Mouse (Mus musculus) embryonic facial prominence, embryonic 13.5 days (tissue): ENCODE data around the gene Cmbl. TPM values are rescaled to one million over a fixed set of nuclear protein-coding genes. Genes with fewer than 3 reads are reported as not detected.

Experiments used
- ATAC-seq: fragments of 200-750 bp; cut with Nextera tagmentation; 2 replicates; pipeline ENCODE4 v1.8.0; 2017; ENCODE audit warnings: low read depth; ENCODE audit not compliant: insufficient number of reproducible peaks, insufficient read depth, low FRiP score, low TSS enrichment
- H3K27ac ChIP-seq: fragments of 300-500 bp; sonication (generic); 2 replicates; pipeline ENCODE4 v1.5.1; 2015; ENCODE audit warnings: moderate library complexity, mild to moderate bottlenecking, inconsistent platforms
- H3K27me3 ChIP-seq: fragments of 300-500 bp; sonication (generic); 2 replicates; pipeline ENCODE4 v1.6.1; 2015; ENCODE audit warnings: mild to moderate bottlenecking, inconsistent platforms
- H3K36me3 ChIP-seq: fragments of 300-500 bp; sonication (generic); 2 replicates; pipeline ENCODE4 v1.6.1; 2015; ENCODE audit warnings: mild to moderate bottlenecking, inconsistent platforms
- H3K4me1 ChIP-seq: fragments of 300-500 bp; sonication (generic); 2 replicates; pipeline ENCODE4 v1.6.1; 2015; ENCODE audit warnings: inconsistent platforms
- H3K4me2 ChIP-seq: fragments of 300-500 bp; sonication (generic); 2 replicates; pipeline ENCODE4 v1.6.1; 2015; ENCODE audit warnings: moderate library complexity, mild to moderate bottlenecking, inconsistent platforms
- H3K4me3 ChIP-seq: fragments of 300-500 bp; sonication (generic); 2 replicates; pipeline ENCODE4 v1.5.1; 2015; ENCODE audit warnings: mild to moderate bottlenecking, inconsistent platforms
- H3K9ac ChIP-seq: fragments of 300-500 bp; sonication (generic); 2 replicates; pipeline ENCODE4 v1.6.1; 2015; ENCODE audit warnings: mild to moderate bottlenecking, inconsistent platforms
- H3K9me3 ChIP-seq: fragments of 300-500 bp; sonication (generic); 2 replicates; pipeline ENCODE4 v1.6.1; 2016; ENCODE audit warnings: inconsistent platforms
- WGBS: fragments of 180-500 bp; shearing (Covaris S2); methylation state at CpG from one replicate; pipeline ENCODE4 v1.1.7; 2015; ENCODE audit warnings: mixed read lengths; 5-methylcytosine and 5-hydroxymethylcytosine counted together
- polyA plus RNA-seq: library from polyadenylated mRNA; unstranded; fragments of >200 nt; fragmentation: Nextera tagmentation; extraction: Ambion mirVana; gene quantifications from 2 replicates; pipeline ENCODE4 v1.2.1, GENCODE M21; 2015

Cmbl gene
- polyA plus RNA-seq, 1 experiment from 2014 or later, result 2.7 TPM

DNA sequence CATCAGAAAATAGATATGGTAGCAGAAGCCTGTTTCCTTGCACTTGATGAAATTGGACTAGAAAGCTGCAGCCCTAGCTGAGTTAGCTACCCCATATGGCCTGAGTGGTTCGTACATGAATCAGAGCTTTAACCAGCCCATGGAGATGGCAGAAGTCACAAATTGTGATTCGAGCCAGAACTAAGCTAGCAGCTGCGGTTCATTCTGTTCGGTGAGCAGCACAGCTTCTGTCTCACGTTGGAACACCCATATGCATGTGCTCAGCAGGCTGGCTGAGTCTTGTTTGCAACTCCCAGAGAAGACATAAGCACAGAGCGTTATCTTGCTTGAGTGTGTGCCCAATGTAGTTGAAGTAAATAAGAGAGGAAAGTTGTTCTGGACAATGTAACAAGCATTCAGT, 69.4 kb downstream of the Cmbl start:
- no peak for ATAC-seq
- WGBS, result 65% methylated on average over 6 of the region's 6 CpGs
- Histone ChIP-seq H3K4me1 (peaks cover 9% of the 10 kb centered on the region), H3K27ac (no peak overlapping the region), H3K4me2 (no peak overlapping the region), H3K9me3 (no peaks in the 10 kb centered on the region), H3K9ac (no peak overlapping the region), H3K4me3 (no peak overlapping the region), H3K36me3 (no peaks in the 10 kb centered on the region), H3K27me3 (no peaks in the 10 kb centered on the region)

- WGBS, result 79% methylated on average over 9 of the region's 9 CpGs
- H3K4me3 ChIP-seq, result no peak overlapping the region
- H3K27me3 ChIP-seq, result no peaks in the 10 kb centered on the region
- no peak overlapping the region for H3K9ac ChIP-seq
- no peaks in the 10 kb centered on the region for H3K9me3 ChIP-seq
- ATAC-seq, result no peak
- peaks cover 9% of the 10 kb centered on the region for H3K4me1 ChIP-seq
- no peak overlapping the region for H3K27ac ChIP-seq
- no peaks in the 10 kb centered on the region for H3K36me3 ChIP-seq
- no peak overlapping the region for H3K4me2 ChIP-seq
Observed at GRCm38 (mm10) chr15:31636091-31636595, 71.0 kb downstream of the Cmbl start.

Other genes starting within 250 kb of the Cmbl start
- gene Ankrd33b, start 197.7 kb upstream of the Cmbl start, polyA plus RNA-seq, result 0.32 and 0.74 TPM in 2 replicates
- 0.94 and 1.5 TPM in 2 replicates for gene Ropn1l, start 111.7 kb upstream of the Cmbl start, polyA plus RNA-seq
- gene March6, start 34.3 kb upstream of the Cmbl start, polyA plus RNA-seq, result 29.1 and 33.0 TPM in 2 replicates
- 537 and 566 TPM in 2 replicates for gene Cct5, start 36.4 kb downstream of the Cmbl start, polyA plus RNA-seq
- 12.4 and 12.8 TPM in 2 replicates for gene Fam173b, start 36.5 kb downstream of the Cmbl start, polyA plus RNA-seq